In genomic region chr3:116662463-116662863, GRCm38 (mm10) we compare ENCODE assay signal across 8 mouse cellular contexts. TPM values are rescaled to one million over a fixed set of nuclear protein-coding genes. Genes with fewer than 3 reads are reported as not detected.
A peak's percentile ranks its signal among the peaks of the same experiment; 100 is the strongest.
DNase-seq lines count a peak whose midpoint lies in the region; ATAC-seq lines count a peak whose summit lies in the region.

TSS of gene Mfsd14a (minus strand) at chr3:116662677.

- H3K4me1 ChIP-seq in lung, embryonic 16.5 days (replicated peaks; ENCODE audit: control insufficient read depth, insufficient read depth, low read length), result peaks cover 22% of the 10 kb centered on the region

- H3K9me3 ChIP-seq in lung, embryonic 16.5 days (ENCODE audit: control insufficient read depth, low read length), result no peaks in the 10 kb centered on the region

- peak; percentile 84 for DNase-seq in MEL-GATA-1-ER (ENCODE audit: extremely low read depth, low read depth)
- DNase-seq in cerebellum, adult 8-10 months, result peak; percentile 99
- DNase-seq in forelimb bud, embryonic 11.5 days (ENCODE audit: low read depth, low spot score), result peak; percentile 95
- DNase-seq in layer of hippocampus, adult 9-10 months (ENCODE audit: low spot score), result peak; percentile 87
- DNase-seq in ovary, postnatal 10 days (ENCODE audit: low spot score), result peak; percentile 96
- peak; percentile 99 to 100 for DNase-seq in thymus, postnatal 10 days (ENCODE audit: low spot score in 2 of 2)

- peak within 1 kb of the TSS; percentile 90 for H3K27ac ChIP-seq in lung, embryonic 16.5 days (ENCODE audit: low read length)

- H3K4me2 ChIP-seq in lung, embryonic 16.5 days (ENCODE audit: low read depth, low read length), result peak within 1 kb of the TSS; percentile 73

- H3K36me3 ChIP-seq in lung, embryonic 16.5 days (ENCODE audit: control insufficient read depth, insufficient read depth, low read length), result no peaks in the 10 kb centered on the region

- no peaks in the 10 kb centered on the region for H3K27me3 ChIP-seq in lung, embryonic 16.5 days (ENCODE audit: control insufficient read depth, insufficient read depth, low read depth, low read length)

- H3K9ac ChIP-seq in lung, embryonic 16.5 days (ENCODE audit: low read length), result peak within 1 kb of the TSS; percentile 92

- peak; percentile 96 to 97 for ATAC-seq in hematopoietic stem cell, adult 5-6 weeks (replicated peaks in 1 of 2; ENCODE audit: insufficient read depth in 1 of 2, low FRiP score in 2 of 2, low TSS enrichment in 1 of 2, low read depth in 1 of 2, poor library complexity in 2 of 2, severe bottlenecking in 2 of 2)
- peak; percentile 100 for ATAC-seq in lung, embryonic 16.5 days (ENCODE audit: low read depth)

- WGBS in lung, embryonic 16.5 days, result under 1% methylated on average over 39 of the region's 39 CpGs

- H3K4me3 ChIP-seq in lung, embryonic 16.5 days (ENCODE audit: low read length), result peak within 1 kb of the TSS; percentile 83

RNA-seq across cellular contexts. Expression of gene Mfsd14a, which starts in this region (rescaled TPM):
- total RNA-seq in hematopoietic stem cell, adult 5-6 weeks (2017), result 76.5 and 92.3 TPM in 2 replicates
- polyA plus RNA-seq in lung, embryonic 16.5 days (2015; fragmentation: Nextera tagmentation; extraction: Ambion mirVana), result 83.8 and 84.4 TPM in 2 replicates

Comparison
In these comparisons a context has a peak if more than half of its experiments do, and no peak if none do; other contexts are left out.
1. Peak in every context shown above with its lines: DNase-seq, ATAC-seq, H3K4me3 ChIP-seq and H3K27ac ChIP-seq.